Mouse (Mus musculus) kidney, postnatal 36 days (tissue): ENCODE data around the gene 1700037H04Rik.
A peak's percentile ranks its signal among the peaks of the same experiment; 100 is the strongest.

ENCODE experiments used
- DNase-seq, 2 experiments: peaks; one replicate each; pipeline ENCODE4 v3.0.0; 2021 to 2022; ENCODE audit warnings: mixed read lengths in 2 of 2

Gene 1700037H04Rik

GRCm38 (mm10) chr2:131145536-131145935, 14.3 kb downstream of the 1700037H04Rik start:
- no peak for DNase-seq

GRCm38 (mm10) chr2:131145121-131145520, 14.8 kb downstream of the 1700037H04Rik start:
- no peak for DNase-seq

GRCm38 (mm10) chr2:131143007-131143780, 16.7 kb downstream of the 1700037H04Rik start:
- DNase-seq, result no peak

- peak; percentile 70 to 91 for DNase-seq
Observed at GRCm38 (mm10) chr2:131142592-131142991, 17.3 kb downstream of the 1700037H04Rik start.

GRCm38 (mm10) chr2:131141336-131141986, 18.4 kb downstream of the 1700037H04Rik start:
- no peak for DNase-seq

- DNase-seq, result no peak
Observed at GRCm38 (mm10) chr2:131140533-131140905, 19.4 kb downstream of the 1700037H04Rik start.

- peak; percentile 39 to 53 for DNase-seq
Observed at GRCm38 (mm10) chr2:131139886-131140532, 19.9 kb downstream of the 1700037H04Rik start.

- no peak for DNase-seq
Observed at GRCm38 (mm10) chr2:131139287-131139686, 20.6 kb downstream of the 1700037H04Rik start.

GRCm38 (mm10) chr2:131138760-131139159, 21.1 kb downstream of the 1700037H04Rik start:
- no peak for DNase-seq

- peak in 1 of 2 experiments; percentile 0 for DNase-seq
Observed at GRCm38 (mm10) chr2:131138296-131138695, 21.6 kb downstream of the 1700037H04Rik start.

GRCm38 (mm10) chr2:131135521-131136139, 24.3 kb downstream of the 1700037H04Rik start:
- DNase-seq, result peak in 1 of 2 experiments; percentile 1

GRCm38 (mm10) chr2:131134826-131135400, 25.0 kb downstream of the 1700037H04Rik start:
- DNase-seq, result peak in 1 of 2 experiments; percentile 9

- DNase-seq, result peak; percentile 61 to 82
Observed at GRCm38 (mm10) chr2:131134381-131134780, 25.5 kb downstream of the 1700037H04Rik start.

GRCm38 (mm10) chr2:131132930-131133547, 26.8 kb downstream of the 1700037H04Rik start, which contains the start of gene Gm11037:
Gene Gm11037 (plus strand): TSS chr2:131133497.
- DNase-seq, result no peak

GRCm38 (mm10) chr2:131132111-131132888, 27.6 kb downstream of the 1700037H04Rik start:
- no peak for DNase-seq

- DNase-seq, result no peak
Observed at GRCm38 (mm10) chr2:131130849-131131248, 29.0 kb downstream of the 1700037H04Rik start.

GRCm38 (mm10) chr2:131129836-131130235, 30.0 kb downstream of the 1700037H04Rik start:
- peak in 1 of 2 experiments; percentile 18 for DNase-seq

- DNase-seq, result no peak
Observed at GRCm38 (mm10) chr2:131128636-131129157, 31.2 kb downstream of the 1700037H04Rik start.

- peak in 1 of 2 experiments; percentile 29 for DNase-seq
Observed at GRCm38 (mm10) chr2:131128211-131128610, 31.7 kb downstream of the 1700037H04Rik start.

- peak; percentile 56 to 80 for DNase-seq
Observed at GRCm38 (mm10) chr2:131127161-131127730, 32.6 kb downstream of the 1700037H04Rik start, which contains the start of gene Hspa12b. Gene Hspa12b (plus strand): TSS chr2:131127280.
